Mouse (Mus musculus): Measurements from ENCODE around the gene Rplp0.
"Not testable (repeated sequence)": the region's sequence is repeated elsewhere in the genome, so short reads cannot be mapped to it uniquely, and the experiment has no call there.

Gene Rplp0

GRCm38 (mm10) chr5:115550482-115551005 is 8.7 kb upstream of the Rplp0 start:
- no peak for DNase-seq (ENCODE audit: low read depth in 2 of 2, low spot score in 2 of 2)

GRCm38 (mm10) chr5:115551386-115551785 is 7.9 kb upstream of the Rplp0 start:
- no peak for DNase-seq (ENCODE audit: low read depth in 2 of 2, low spot score in 2 of 2)

- no peak for DNase-seq (ENCODE audit: low read depth in 2 of 2, low spot score in 2 of 2)
Measured at GRCm38 (mm10) chr5:115551799-115552198, 7.5 kb upstream of the Rplp0 start.

GRCm38 (mm10) chr5:115553801-115554420 is 5.4 kb upstream of the Rplp0 start:
- DNase-seq (ENCODE audit: low read depth in 2 of 2, low spot score in 2 of 2): no peak

- no peak for DNase-seq (ENCODE audit: low read depth in 2 of 2, low spot score in 2 of 2)
Measured at GRCm38 (mm10) chr5:115554536-115555291, 4.6 kb upstream of the Rplp0 start.

- peak; percentile 64 to 72 for DNase-seq (ENCODE audit: low read depth in 2 of 2, low spot score in 2 of 2)
Measured at GRCm38 (mm10) chr5:115556217-115556616, 3.0 kb upstream of the Rplp0 start.

GRCm38 (mm10) chr5:115558182-115558794 is 979 bp upstream of the Rplp0 start:
- DNase-seq (ENCODE audit: low read depth in 2 of 2, low spot score in 2 of 2): no peak

- DNase-seq (ENCODE audit: low read depth in 2 of 2, low spot score in 2 of 2): no peak
Measured at GRCm38 (mm10) chr5:115560336-115560905, 1.2 kb downstream of the Rplp0 start.

GRCm38 (mm10) chr5:115563771-115564585 is 4.7 kb downstream of the Rplp0 start:
- DNase-seq (ENCODE audit: low read depth in 2 of 2, low spot score in 2 of 2): no peak

- peak; percentile 49 to 58 for DNase-seq (ENCODE audit: low read depth in 2 of 2, low spot score in 2 of 2)
Measured at GRCm38 (mm10) chr5:115564737-115565393, 5.6 kb downstream of the Rplp0 start, which contains the start of gene Gcn1l1. TSS of gene Gcn1l1 (plus strand) at chr5:115565254.

GRCm38 (mm10) chr5:115565403-115565802 is 6.1 kb downstream of the Rplp0 start:
- peak in 1 of 2 experiments; percentile 15 for DNase-seq (ENCODE audit: low read depth in 2 of 2, low spot score in 2 of 2)

GRCm38 (mm10) chr5:115568681-115569080 is 9.4 kb downstream of the Rplp0 start:
- no peak for DNase-seq (ENCODE audit: low read depth in 2 of 2, low spot score in 2 of 2)

- no peak for DNase-seq (ENCODE audit: low read depth in 2 of 2, low spot score in 2 of 2)
Measured at GRCm38 (mm10) chr5:115569308-115569707, 10.0 kb downstream of the Rplp0 start.

- DNase-seq (ENCODE audit: low read depth in 2 of 2, low spot score in 2 of 2): no peak
Measured at GRCm38 (mm10) chr5:115569721-115570120, 10.5 kb downstream of the Rplp0 start.

GRCm38 (mm10) chr5:115571086-115571485 is 11.8 kb downstream of the Rplp0 start:
- DNase-seq (ENCODE audit: low read depth in 2 of 2, low spot score in 2 of 2): no peak

- no peak for DNase-seq (ENCODE audit: low read depth in 2 of 2, low spot score in 2 of 2)
Measured at GRCm38 (mm10) chr5:115572679-115573535, 13.6 kb downstream of the Rplp0 start.

GRCm38 (mm10) chr5:115574992-115575391 is 15.7 kb downstream of the Rplp0 start:
- no peak for DNase-seq (ENCODE audit: low read depth in 2 of 2, low spot score in 2 of 2)

- DNase-seq (ENCODE audit: low read depth in 2 of 2, low spot score in 2 of 2): not testable (repeated sequence)
Measured at GRCm38 (mm10) chr5:115577686-115578085, 18.4 kb downstream of the Rplp0 start.

- no peak for DNase-seq (ENCODE audit: low read depth in 2 of 2, low spot score in 2 of 2)
Measured at GRCm38 (mm10) chr5:115578922-115579321, 19.7 kb downstream of the Rplp0 start.
